Mouse (Mus musculus): ENCODE data around the gene Tmem205. TPM values are rescaled to one million over a fixed set of nuclear protein-coding genes. Genes with fewer than 3 reads are reported as not detected.

Gene Tmem205
- 159 TPM for polyA plus RNA-seq (2014; fragmentation: Illumina TruSeq; extraction: RNeasy Lipid Tissue Mini Kit (QIAGEN cat#74804); ENCODE audit: insufficient read depth, low read depth, low replicate concordance)

GRCm38 (mm10) chr9:21927208-21927753, at the start of gene Tmem205, which contains the start of gene Ccdc159:
Tmem205 (minus strand) TSS chr9:21927556.
Ccdc159 (plus strand) TSS chr9:21927471.

DNA sequence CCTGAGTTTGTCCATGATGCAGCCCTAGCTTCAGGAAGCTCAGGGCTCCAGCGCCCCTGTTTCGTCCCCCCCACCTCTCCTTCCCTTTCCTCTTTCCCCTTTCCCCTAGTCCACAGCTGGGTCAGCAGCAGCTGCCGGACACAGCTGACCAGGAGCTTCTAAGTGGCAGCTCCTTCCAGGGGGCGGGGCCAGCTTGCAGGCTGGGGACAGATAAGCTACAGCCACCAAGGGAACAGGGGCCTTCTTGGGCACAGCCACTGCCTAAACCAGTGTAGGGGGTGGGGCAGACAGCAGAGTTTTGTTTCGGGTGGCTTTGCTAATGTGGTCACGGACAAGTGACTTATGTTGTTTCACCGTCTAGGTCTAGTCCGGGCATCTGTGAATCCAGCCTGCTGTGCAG, 36.1 kb upstream of the Tmem205 start, which contains the start of gene Epor:
Gene Epor, minus strand, starts transcription at position 90 of the 400 bp plus-strand sequence.

DNA sequence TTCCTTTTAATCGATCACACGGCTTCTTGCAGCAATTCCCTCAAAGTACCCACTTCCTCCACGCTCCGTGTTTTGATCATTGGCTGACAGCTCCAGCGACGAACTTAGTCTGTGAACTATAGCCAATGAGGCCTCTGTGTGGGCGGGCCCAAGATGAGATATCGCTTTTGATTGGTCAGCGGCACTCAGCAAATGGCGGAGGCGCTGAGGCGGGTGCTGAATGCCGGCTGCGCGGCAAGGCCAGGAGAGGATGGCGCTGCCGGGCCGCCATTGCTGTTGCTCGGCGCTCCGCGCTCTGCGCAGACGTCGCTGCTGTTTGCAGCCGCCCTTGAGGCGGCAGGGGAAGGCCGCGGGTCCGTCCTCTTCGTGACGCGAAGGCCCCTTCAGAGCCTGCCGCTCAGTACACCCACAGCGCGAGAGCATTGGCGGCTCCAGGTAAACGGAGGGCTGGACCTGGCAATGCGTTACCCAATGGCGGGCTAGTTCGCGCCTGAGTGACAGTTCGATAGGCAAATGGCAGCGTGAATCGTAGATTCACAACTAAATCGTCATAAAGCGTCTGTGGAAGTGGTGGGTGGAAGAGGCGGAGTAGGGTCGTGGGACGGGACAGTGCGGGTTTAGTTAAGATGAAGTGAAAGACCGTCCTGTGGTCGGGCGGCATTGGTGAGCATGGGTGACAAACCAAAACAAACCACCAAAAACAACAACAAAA, 28.4 kb upstream of the Tmem205 start, which contains the start of gene Swsap1:
Gene Swsap1, plus strand, starts transcription at position 186 of the 712 bp plus-strand sequence.

GRCm38 (mm10) chr9:21936692-21937570, 9.6 kb upstream of the Tmem205 start, which contains the start of gene Plppr2:
Plppr2 (plus strand) TSS chr9:21937033.

GRCm38 (mm10) chr9:21918035-21918592, 9.2 kb downstream of the Tmem205 start, which contains the start of gene Rab3d:
Rab3d (minus strand) TSS chr9:21918192.

Other genes starting within 250 kb of the Tmem205 start
- gene Ldlr, start 204.1 kb downstream of the Tmem205 start, polyA plus RNA-seq (2014; fragmentation: Illumina TruSeq; extraction: RNeasy Lipid Tissue Mini Kit (QIAGEN cat#74804); ENCODE audit: insufficient read depth, low read depth, low replicate concordance) = 24.1 TPM
- 2.4 TPM for gene Spc24, start 167.3 kb downstream of the Tmem205 start, polyA plus RNA-seq (2014; fragmentation: Illumina TruSeq; extraction: RNeasy Lipid Tissue Mini Kit (QIAGEN cat#74804); ENCODE audit: insufficient read depth, low read depth, low replicate concordance)
- 35.1 TPM for gene Kank2, start 128.8 kb downstream of the Tmem205 start, polyA plus RNA-seq (2014; fragmentation: Illumina TruSeq; extraction: RNeasy Lipid Tissue Mini Kit (QIAGEN cat#74804); ENCODE audit: insufficient read depth, low read depth, low replicate concordance)
- gene Angptl8, start 92.0 kb downstream of the Tmem205 start, polyA plus RNA-seq (2014; fragmentation: Illumina TruSeq; extraction: RNeasy Lipid Tissue Mini Kit (QIAGEN cat#74804); ENCODE audit: insufficient read depth, low read depth, low replicate concordance) = 3.8 TPM
- gene Dock6, start 74.9 kb downstream of the Tmem205 start, polyA plus RNA-seq (2014; fragmentation: Illumina TruSeq; extraction: RNeasy Lipid Tissue Mini Kit (QIAGEN cat#74804); ENCODE audit: insufficient read depth, low read depth, low replicate concordance) = 47.0 TPM
- 24.0 TPM for gene Rab3d, start 9.4 kb downstream of the Tmem205 start, polyA plus RNA-seq (2014; fragmentation: Illumina TruSeq; extraction: RNeasy Lipid Tissue Mini Kit (QIAGEN cat#74804); ENCODE audit: insufficient read depth, low read depth, low replicate concordance)
- 2.1 TPM for gene Ccdc159, start 85 bp downstream of the Tmem205 start, polyA plus RNA-seq (2014; fragmentation: Illumina TruSeq; extraction: RNeasy Lipid Tissue Mini Kit (QIAGEN cat#74804); ENCODE audit: insufficient read depth, low read depth, low replicate concordance)
- gene Plppr2, start 9.5 kb upstream of the Tmem205 start, polyA plus RNA-seq (2014; fragmentation: Illumina TruSeq; extraction: RNeasy Lipid Tissue Mini Kit (QIAGEN cat#74804); ENCODE audit: insufficient read depth, low read depth, low replicate concordance) = 2.7 TPM
- gene Swsap1, start 28.2 kb upstream of the Tmem205 start, polyA plus RNA-seq (2014; fragmentation: Illumina TruSeq; extraction: RNeasy Lipid Tissue Mini Kit (QIAGEN cat#74804); ENCODE audit: insufficient read depth, low read depth, low replicate concordance) = 10.0 TPM
- 2.8 TPM for gene Epor, start 36.0 kb upstream of the Tmem205 start, polyA plus RNA-seq (2014; fragmentation: Illumina TruSeq; extraction: RNeasy Lipid Tissue Mini Kit (QIAGEN cat#74804); ENCODE audit: insufficient read depth, low read depth, low replicate concordance)
- 5.4 TPM for gene Rgl3, start 61.9 kb upstream of the Tmem205 start, polyA plus RNA-seq (2014; fragmentation: Illumina TruSeq; extraction: RNeasy Lipid Tissue Mini Kit (QIAGEN cat#74804); ENCODE audit: insufficient read depth, low read depth, low replicate concordance)
- 3.5 TPM for gene Ccdc151, start 75.1 kb upstream of the Tmem205 start, polyA plus RNA-seq (2014; fragmentation: Illumina TruSeq; extraction: RNeasy Lipid Tissue Mini Kit (QIAGEN cat#74804); ENCODE audit: insufficient read depth, low read depth, low replicate concordance)
- gene Prkcsh, start 75.2 kb upstream of the Tmem205 start, polyA plus RNA-seq (2014; fragmentation: Illumina TruSeq; extraction: RNeasy Lipid Tissue Mini Kit (QIAGEN cat#74804); ENCODE audit: insufficient read depth, low read depth, low replicate concordance) = 49.2 TPM
- not detected for gene Elavl3, start 124.5 kb upstream of the Tmem205 start, polyA plus RNA-seq (2014; fragmentation: Illumina TruSeq; extraction: RNeasy Lipid Tissue Mini Kit (QIAGEN cat#74804); ENCODE audit: insufficient read depth, low read depth, low replicate concordance)
- not detected for gene Gm49318, start 143.7 kb upstream of the Tmem205 start, polyA plus RNA-seq (2014; fragmentation: Illumina TruSeq; extraction: RNeasy Lipid Tissue Mini Kit (QIAGEN cat#74804); ENCODE audit: insufficient read depth, low read depth, low replicate concordance)
- 6.4 TPM for gene Zfp653, start 143.8 kb upstream of the Tmem205 start, polyA plus RNA-seq (2014; fragmentation: Illumina TruSeq; extraction: RNeasy Lipid Tissue Mini Kit (QIAGEN cat#74804); ENCODE audit: insufficient read depth, low read depth, low replicate concordance)
- gene Ecsit, start 157.9 kb upstream of the Tmem205 start, polyA plus RNA-seq (2014; fragmentation: Illumina TruSeq; extraction: RNeasy Lipid Tissue Mini Kit (QIAGEN cat#74804); ENCODE audit: insufficient read depth, low read depth, low replicate concordance) = 15.6 TPM
- 75.9 TPM for gene Cnn1, start 171.7 kb upstream of the Tmem205 start, polyA plus RNA-seq (2014; fragmentation: Illumina TruSeq; extraction: RNeasy Lipid Tissue Mini Kit (QIAGEN cat#74804); ENCODE audit: insufficient read depth, low read depth, low replicate concordance)
- gene Elof1, start 189.6 kb upstream of the Tmem205 start, polyA plus RNA-seq (2014; fragmentation: Illumina TruSeq; extraction: RNeasy Lipid Tissue Mini Kit (QIAGEN cat#74804); ENCODE audit: insufficient read depth, low read depth, low replicate concordance) = 186 TPM
- gene Acp5, start 208.2 kb upstream of the Tmem205 start, polyA plus RNA-seq (2014; fragmentation: Illumina TruSeq; extraction: RNeasy Lipid Tissue Mini Kit (QIAGEN cat#74804); ENCODE audit: insufficient read depth, low read depth, low replicate concordance) = 33.7 TPM
- 54.3 TPM for gene Pigyl, start 229.3 kb upstream of the Tmem205 start, polyA plus RNA-seq (2014; fragmentation: Illumina TruSeq; extraction: RNeasy Lipid Tissue Mini Kit (QIAGEN cat#74804); ENCODE audit: insufficient read depth, low read depth, low replicate concordance)

All from lung, adult 10 weeks (tissue).